Mouse (Mus musculus): ENCODE results near the gene Ston1.

GRCm38 (mm10) chr17:88553473-88554087 lies 43.9 kb upstream of the Ston1 start:
- TF ChIP-seq POLR2A (IDR thresholded peaks at IDR 0.05; ENCODE audit: extremely low read depth, insufficient read depth, low read length) = no peak
- no peak for TF ChIP-seq CTCF (IDR thresholded peaks at IDR 0.05; ENCODE audit: extremely low read depth, insufficient read depth, low read length)
